Mouse (Mus musculus): ENCODE measurements around the gene Pip5kl1. TPM values are rescaled to one million over a fixed set of nuclear protein-coding genes. Genes with fewer than 3 reads are reported as not detected.
A peak's percentile ranks its signal among the peaks of the same experiment; 100 is the strongest.

The Pip5kl1 gene
- polyA plus RNA-seq, 1 experiment from 2014 or later = 0.94 TPM

- ATAC-seq (ENCODE audit: insufficient number of reproducible peaks, low FRiP score, low TSS enrichment, low read depth) = no peak
- Histone ChIP-seq H3K4me1 (peaks cover 72% of the 10 kb centered on the region), H3K27ac (replicated peaks) (peak overlapping the region; percentile 95), H3K36me3 (no peaks in the 10 kb centered on the region), H3K9ac (peak overlapping the region; percentile 62), H3K27me3 (no peaks in the 10 kb centered on the region), H3K4me3 (replicated peaks) (peak overlapping the region; percentile 62), H3K4me2 (replicated peaks) (peak overlapping the region; percentile 74), H3K9me3 (replicated peaks) (no peaks in the 10 kb centered on the region)
- 8% methylated on average over 11 of the region's 11 CpGs for WGBS
These were observed 37.8 kb upstream of the Pip5kl1 start for GRCm38 (mm10) chr2:32536634-32537359.

GRCm38 (mm10) chr2:32537360-32537905 lies 37.2 kb upstream of the Pip5kl1 start:
- Histone ChIP-seq H3K9ac (peak overlapping the region; percentile 62), H3K4me1 (peaks cover 77% of the 10 kb centered on the region)

GRCm38 (mm10) chr2:32537941-32538340 lies 36.7 kb upstream of the Pip5kl1 start:
- H3K9ac ChIP-seq = peak overlapping the region; percentile 62; the same call in 1 of the 2 replicates
- WGBS = 49% methylated on average over 5 of the region's 5 CpGs

More at GRCm38 (mm10) chr2:32537360-32537905, 37.2 kb upstream of the Pip5kl1 start:
- Histone ChIP-seq H3K27ac (replicated peaks) (peak overlapping the region; percentile 95), H3K4me3 (replicated peaks) (peak overlapping the region; percentile 62), H3K27me3 (no peaks in the 10 kb centered on the region), H3K9me3 (replicated peaks) (no peaks in the 10 kb centered on the region), H3K4me2 (replicated peaks) (peak overlapping the region; percentile 74), H3K36me3 (no peaks in the 10 kb centered on the region)
- ATAC-seq (ENCODE audit: insufficient number of reproducible peaks, low FRiP score, low TSS enrichment, low read depth) = no peak
- 7% methylated on average over 9 of the region's 9 CpGs for WGBS

GRCm38 (mm10) chr2:32538461-32538860 lies 36.1 kb upstream of the Pip5kl1 start:
- WGBS = 50% methylated on average over 4 of the region's 4 CpGs
- H3K4me1 ChIP-seq = peaks cover 84% of the 10 kb centered on the region

More at GRCm38 (mm10) chr2:32537941-32538340, 36.7 kb upstream of the Pip5kl1 start:
- peaks cover 82% of the 10 kb centered on the region for H3K4me1 ChIP-seq
- ATAC-seq (ENCODE audit: insufficient number of reproducible peaks, low FRiP score, low TSS enrichment, low read depth) = no peak
- no peaks in the 10 kb centered on the region for H3K27me3 ChIP-seq
- H3K9me3 ChIP-seq (replicated peaks) = no peaks in the 10 kb centered on the region
- peak overlapping the region; percentile 74 for H3K4me2 ChIP-seq (replicated peaks)
- H3K27ac ChIP-seq (replicated peaks) = peak overlapping the region; percentile 95
- peak overlapping the region; percentile 62 for H3K4me3 ChIP-seq (replicated peaks)
- no peaks in the 10 kb centered on the region for H3K36me3 ChIP-seq

GRCm38 (mm10) chr2:32539452-32539981 lies 35.1 kb upstream of the Pip5kl1 start:
- WGBS = 73% methylated on average over 14 of the region's 14 CpGs
- H3K4me2 ChIP-seq (replicated peaks) = peak overlapping the region; percentile 8; the same call in 1 of the 2 replicates
- H3K4me1 ChIP-seq = peaks cover 74% of the 10 kb centered on the region
- no peak for ATAC-seq (ENCODE audit: insufficient number of reproducible peaks, low FRiP score, low TSS enrichment, low read depth)
- no peaks in the 10 kb centered on the region for H3K27me3 ChIP-seq
- peak overlapping the region; percentile 95 for H3K27ac ChIP-seq (replicated peaks)
- H3K9ac ChIP-seq = no peak overlapping the region
- H3K9me3 ChIP-seq (replicated peaks) = no peaks in the 10 kb centered on the region
- H3K36me3 ChIP-seq = peaks cover under 1% of the 10 kb centered on the region; the same call in 1 of the 2 replicates
- H3K4me3 ChIP-seq (replicated peaks) = no peak overlapping the region

More at GRCm38 (mm10) chr2:32538461-32538860, 36.1 kb upstream of the Pip5kl1 start:
- Histone ChIP-seq H3K9me3 (replicated peaks) (no peaks in the 10 kb centered on the region), H3K27ac (replicated peaks) (peak overlapping the region; percentile 95), H3K36me3 (no peaks in the 10 kb centered on the region), H3K4me3 (replicated peaks) (peak overlapping the region; percentile 62; the same call in 1 of the 2 replicates), H3K9ac (no peak overlapping the region), H3K4me2 (replicated peaks) (peak overlapping the region; percentile 74), H3K27me3 (no peaks in the 10 kb centered on the region)
- ATAC-seq (ENCODE audit: insufficient number of reproducible peaks, low FRiP score, low TSS enrichment, low read depth) = no peak

GRCm38 (mm10) chr2:32541333-32541908 lies 33.2 kb upstream of the Pip5kl1 start:
- Histone ChIP-seq H3K9me3 (replicated peaks) (no peaks in the 10 kb centered on the region), H3K4me1 (peaks cover 74% of the 10 kb centered on the region), H3K27me3 (no peaks in the 10 kb centered on the region), H3K27ac (replicated peaks) (peak overlapping the region; percentile 35; the same call in 1 of the 2 replicates), H3K9ac (no peak overlapping the region), H3K4me3 (replicated peaks) (no peak overlapping the region), H3K4me2 (replicated peaks) (no peak overlapping the region), H3K36me3 (peaks cover 6% of the 10 kb centered on the region; the same call in 1 of the 2 replicates)
- ATAC-seq (ENCODE audit: insufficient number of reproducible peaks, low FRiP score, low TSS enrichment, low read depth) = no peak
- WGBS = 88% methylated on average over 2 of the region's 2 CpGs

GRCm38 (mm10) chr2:32541986-32542573 lies 32.5 kb upstream of the Pip5kl1 start:
- H3K27me3 ChIP-seq = no peaks in the 10 kb centered on the region
- peaks cover 70% of the 10 kb centered on the region for H3K4me1 ChIP-seq
- no peak overlapping the region for H3K4me2 ChIP-seq (replicated peaks)
- no peak for ATAC-seq (ENCODE audit: insufficient number of reproducible peaks, low FRiP score, low TSS enrichment, low read depth)
- H3K27ac ChIP-seq (replicated peaks) = peak overlapping the region; percentile 35; the same call in 1 of the 2 replicates
- H3K36me3 ChIP-seq = peaks cover 6% of the 10 kb centered on the region; the same call in 1 of the 2 replicates
- H3K4me3 ChIP-seq (replicated peaks) = no peak overlapping the region
- no peaks in the 10 kb centered on the region for H3K9me3 ChIP-seq (replicated peaks)
- H3K9ac ChIP-seq = no peak overlapping the region
- WGBS = 67% methylated on average over 4 of the region's 4 CpGs

GRCm38 (mm10) chr2:32543031-32543449 lies 31.6 kb upstream of the Pip5kl1 start:
- H3K27ac ChIP-seq (replicated peaks) = no peak overlapping the region
- H3K9me3 ChIP-seq (replicated peaks) = no peaks in the 10 kb centered on the region
- ATAC-seq (ENCODE audit: insufficient number of reproducible peaks, low FRiP score, low TSS enrichment, low read depth) = no peak
- no peak overlapping the region for H3K9ac ChIP-seq
- WGBS = 72% methylated on average over 3 of the region's 3 CpGs
- H3K36me3 ChIP-seq = peaks cover 6% of the 10 kb centered on the region; the same call in 1 of the 2 replicates
- no peak overlapping the region for H3K4me2 ChIP-seq (replicated peaks)
- no peaks in the 10 kb centered on the region for H3K27me3 ChIP-seq
- no peak overlapping the region for H3K4me3 ChIP-seq (replicated peaks)
- H3K4me1 ChIP-seq = peaks cover 70% of the 10 kb centered on the region

GRCm38 (mm10) chr2:32546951-32547350 lies 27.6 kb upstream of the Pip5kl1 start:
- Histone ChIP-seq H3K27ac (replicated peaks) (no peak overlapping the region; the same call in 1 of the 2 replicates), H3K27me3 (no peaks in the 10 kb centered on the region), H3K4me3 (replicated peaks) (no peak overlapping the region), H3K36me3 (peaks cover 6% of the 10 kb centered on the region; the same call in 1 of the 2 replicates), H3K4me1 (peaks cover 72% of the 10 kb centered on the region), H3K9ac (no peak overlapping the region), H3K4me2 (replicated peaks) (no peak overlapping the region), H3K9me3 (replicated peaks) (no peaks in the 10 kb centered on the region)
- WGBS = 69% methylated on average over 1 of the region's 1 CpGs
- no peak for ATAC-seq (ENCODE audit: insufficient number of reproducible peaks, low FRiP score, low TSS enrichment, low read depth)

GRCm38 (mm10) chr2:32547380-32547779 lies 27.2 kb upstream of the Pip5kl1 start:
- WGBS = 85% methylated on average over 5 of the region's 5 CpGs
- Histone ChIP-seq H3K36me3 (peaks cover 6% of the 10 kb centered on the region; the same call in 1 of the 2 replicates), H3K4me1 (peaks cover 73% of the 10 kb centered on the region), H3K9me3 (replicated peaks) (no peaks in the 10 kb centered on the region), H3K27ac (replicated peaks) (no peak overlapping the region), H3K4me2 (replicated peaks) (no peak overlapping the region), H3K9ac (no peak overlapping the region), H3K4me3 (replicated peaks) (no peak overlapping the region), H3K27me3 (no peaks in the 10 kb centered on the region)
- no peak for ATAC-seq (ENCODE audit: insufficient number of reproducible peaks, low FRiP score, low TSS enrichment, low read depth)

All from embryonic facial prominence, embryonic 15.5 days (tissue).